Mouse (Mus musculus): Measurements from ENCODE around the gene Olfr557. TPM values are rescaled to one million over a fixed set of nuclear protein-coding genes. Genes with fewer than 3 reads are reported as not detected.

Olfr557 gene
- total RNA-seq (2023) = not detected

GRCm38 (mm10) chr7:102695358-102696125 is at the start of gene Olfr557:
Gene Olfr557, plus strand, starts transcription at chr7:102695910.

DNA sequence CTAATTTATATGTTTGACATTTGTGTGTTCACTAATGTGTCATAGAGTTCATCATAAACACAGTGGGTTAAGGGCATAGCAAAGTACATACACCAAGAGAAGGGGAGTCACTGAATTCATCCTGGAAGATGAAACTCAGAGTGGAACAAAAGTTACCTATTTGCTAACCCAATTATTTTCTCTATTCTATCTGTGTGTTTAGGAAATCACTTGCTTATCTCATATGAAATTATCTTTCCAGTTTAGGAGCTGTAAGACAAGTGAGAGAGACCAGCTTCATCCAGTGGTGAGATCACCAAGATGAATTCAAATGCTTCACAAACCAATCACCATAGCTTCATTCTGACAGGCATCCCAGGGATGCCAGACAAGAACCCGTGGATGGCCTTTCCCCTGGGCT is 37.2 kb upstream of the Olfr557 start, which contains the start of gene Olfr555:
TSS of gene Olfr555 (plus strand) at position 301 of the 400 bp plus-strand sequence.

DNA sequence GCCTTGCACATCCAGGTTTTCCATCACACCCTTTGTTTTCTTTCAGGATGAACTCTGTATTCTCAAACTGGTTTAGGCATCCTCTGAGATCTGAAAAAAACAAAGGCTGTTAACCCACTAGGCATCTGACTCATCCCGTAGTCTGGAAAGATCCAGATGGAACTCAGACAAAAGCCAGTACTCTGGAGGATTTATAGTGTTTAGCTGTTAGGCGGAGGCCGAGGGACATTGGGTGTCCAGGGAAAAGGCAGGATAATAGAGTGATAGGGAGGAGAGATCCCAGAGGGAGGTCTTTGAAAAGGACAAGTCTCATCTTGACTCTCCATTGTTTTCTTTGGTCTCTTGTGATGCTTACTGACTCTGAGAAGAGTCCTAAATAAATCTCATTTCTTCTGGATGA is 31.1 kb upstream of the Olfr557 start, which contains the start of gene Olfr556:
TSS of gene Olfr556 (plus strand) at position 301 of the 400 bp plus-strand sequence.

DNA sequence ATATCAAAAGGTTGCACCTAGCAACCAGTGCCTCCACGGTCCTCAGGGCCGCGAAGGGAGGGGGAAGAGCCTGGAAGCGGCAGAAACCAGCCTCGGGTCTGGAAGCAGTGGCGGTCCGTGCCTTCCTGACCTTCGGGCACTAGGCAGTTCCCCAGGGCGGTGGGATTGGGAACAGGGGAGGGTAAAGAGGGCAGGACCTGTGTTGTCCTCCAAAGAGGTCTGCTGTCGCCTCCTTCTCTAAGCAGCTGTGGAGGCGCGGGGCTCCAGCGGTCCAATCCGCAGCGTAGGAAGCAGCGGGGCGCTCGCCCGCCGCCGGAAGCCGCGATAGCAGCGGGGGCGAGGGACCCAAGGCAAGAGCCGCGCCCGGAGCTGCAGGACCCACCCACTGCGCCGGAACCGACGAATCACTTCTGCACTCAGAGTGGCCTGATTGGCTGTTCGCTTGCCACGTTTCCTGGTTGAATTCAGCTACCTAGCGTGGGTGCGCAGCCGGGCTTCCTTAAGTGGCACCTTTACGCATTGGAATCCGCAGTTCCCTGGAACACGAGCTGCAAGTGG is 8.7 kb upstream of the Olfr557 start, which contains the start of gene Trim68:
TSS of gene Trim68 (minus strand) at position 384 of the 558 bp plus-strand sequence.

DNA sequence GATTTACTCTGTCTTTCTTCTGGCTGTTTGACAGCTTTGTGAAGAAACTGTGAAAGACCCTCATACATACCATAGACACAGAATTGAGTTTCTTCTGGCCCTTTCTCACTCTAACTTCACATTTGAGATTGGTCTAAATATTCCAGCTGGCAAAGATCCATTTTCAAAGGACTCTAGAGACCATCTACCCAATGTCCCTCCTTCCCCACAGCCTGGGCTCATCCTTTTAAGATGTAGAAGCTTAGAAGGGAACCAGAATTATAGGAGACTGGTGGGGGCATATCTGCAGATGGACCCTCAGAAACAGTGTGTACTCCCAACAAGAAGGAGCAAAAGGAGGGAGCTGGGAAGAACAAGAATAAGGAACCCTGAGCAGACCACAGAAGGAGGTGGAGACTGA is 6.2 kb downstream of the Olfr557 start, which contains the start of gene Olfr558:
TSS of gene Olfr558 (plus strand) at position 301 of the 400 bp plus-strand sequence.

DNA sequence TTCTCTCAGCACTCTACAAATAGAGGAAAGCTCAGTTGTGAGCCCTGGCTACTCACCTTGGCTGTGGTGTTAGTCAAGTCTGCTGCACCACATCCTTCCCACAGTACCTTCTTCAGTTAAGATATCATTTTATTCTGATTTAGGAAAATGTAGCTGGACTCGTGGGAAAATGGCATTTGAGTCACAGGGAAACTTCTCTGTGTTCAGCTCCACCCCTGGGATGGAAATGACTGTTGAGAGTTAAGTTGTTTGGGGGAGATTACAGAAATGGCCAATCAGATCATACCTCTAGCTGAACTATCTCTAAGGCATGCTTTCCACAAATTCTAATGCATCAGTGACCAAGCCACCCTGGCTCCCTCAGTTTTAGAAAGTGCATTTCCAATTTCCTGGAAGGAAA is 23.3 kb downstream of the Olfr557 start, which contains the start of gene Olfr33:
TSS of gene Olfr33 (minus strand) at position 101 of the 400 bp plus-strand sequence.

GRCm38 (mm10) chr7:102727391-102727790 is 31.7 kb downstream of the Olfr557 start, which contains the start of gene Olfr559:
Gene Olfr559, minus strand, starts transcription at chr7:102727491.

Other genes starting within 250 kb of the Olfr557 start
- not detected for gene Olfr543, start 214.2 kb upstream of the Olfr557 start, total RNA-seq (2023)
- not detected for gene Olfr544, start 207.6 kb upstream of the Olfr557 start, total RNA-seq (2023)
- gene Olfr545, start 196.3 kb upstream of the Olfr557 start, total RNA-seq (2023) = not detected
- gene Olfr547, start 161.2 kb upstream of the Olfr557 start, total RNA-seq (2023) = not detected
- not detected for gene Olfr548-ps1, start 155.0 kb upstream of the Olfr557 start, total RNA-seq (2023)
- gene Olfr549, start 146.0 kb upstream of the Olfr557 start, total RNA-seq (2023) = not detected
- gene Trim21, start 130.4 kb upstream of the Olfr557 start, total RNA-seq (2023) = 10 to 100 TPM; 31.0 to 47.2 TPM
- gene Olfr550, start 124.5 kb upstream of the Olfr557 start, total RNA-seq (2023) = not detected
- gene Olfr551, start 104.0 kb upstream of the Olfr557 start, total RNA-seq (2023) = not detected
- under 1 TPM in 1 of 2 experiments, not detected in 1; 0.18 TPM for gene Olfr552, start 98.1 kb upstream of the Olfr557 start, total RNA-seq (2023)
- not detected for gene Olfr553, start 77.7 kb upstream of the Olfr557 start, total RNA-seq (2023)
- not detected for gene Olfr554, start 57.5 kb upstream of the Olfr557 start, total RNA-seq (2023)
- not detected for gene Olfr555, start 37.1 kb upstream of the Olfr557 start, total RNA-seq (2023)
- gene Olfr556, start 31.0 kb upstream of the Olfr557 start, total RNA-seq (2023) = not detected
- gene Trim68, start 8.6 kb upstream of the Olfr557 start, total RNA-seq (2023) = 10 to 100 TPM; 21.8 to 29.3 TPM
- gene Olfr558, start 6.3 kb downstream of the Olfr557 start, total RNA-seq (2023) = not detected
- gene Olfr33, start 23.2 kb downstream of the Olfr557 start, total RNA-seq (2023) = not detected
- gene Olfr559, start 31.6 kb downstream of the Olfr557 start, total RNA-seq (2023) = not detected
- not detected for gene Olfr560, start 63.5 kb downstream of the Olfr557 start, total RNA-seq (2023)
- not detected for gene Olfr78, start 63.6 kb downstream of the Olfr557 start, total RNA-seq (2023)
- not detected for gene Olfr561, start 75.3 kb downstream of the Olfr557 start, total RNA-seq (2023)
- not detected for gene Olfr564, start 107.6 kb downstream of the Olfr557 start, total RNA-seq (2023)
- gene Olfr566, start 162.9 kb downstream of the Olfr557 start, total RNA-seq (2023) = not detected
- gene Olfr568, start 181.2 kb downstream of the Olfr557 start, total RNA-seq (2023) = not detected
- not detected for gene Olfr569, start 195.0 kb downstream of the Olfr557 start, total RNA-seq (2023)
- gene Olfr570, start 198.7 kb downstream of the Olfr557 start, total RNA-seq (2023) = not detected
- gene Olfr571, start 221.6 kb downstream of the Olfr557 start, total RNA-seq (2023) = not detected
- not detected for gene Olfr572, start 228.5 kb downstream of the Olfr557 start, total RNA-seq (2023)
- gene Olfr573-ps1, start 246.7 kb downstream of the Olfr557 start, total RNA-seq (2023) = not detected

Data from B cell, adult 67 days (primary cell).